Mouse (Mus musculus): ENCODE data around the gene Agfg1. TPM values are rescaled to one million over a fixed set of nuclear protein-coding genes. Genes with fewer than 3 reads are reported as not detected.

Agfg1 gene
- polyA plus RNA-seq, 1 experiment = 77.5 TPM

- Histone ChIP-seq H3K27ac (ENCODE audit: insufficient read depth, low read length) (no peak overlapping the region), H3K4me3 (ENCODE audit: insufficient read depth, low read length) (no peak overlapping the region), H3K4me1 (ENCODE audit: control insufficient read depth, insufficient read depth, low read length) (peaks cover 7% of the 10 kb centered on the region)
- no peak for TF ChIP-seq POLR2A (IDR thresholded peaks at IDR 0.05; ENCODE audit: low read depth, low read length)
- TF ChIP-seq CTCF (IDR thresholded peaks at IDR 0.05; ENCODE audit: borderline replicate concordance, insufficient read depth, low read length) = no peak
Observed at GRCm38 (mm10) chr1:82801105-82801783, 38.0 kb upstream of the Agfg1 start.

GRCm38 (mm10) chr1:82803608-82804007 is 35.7 kb upstream of the Agfg1 start:
- Histone ChIP-seq H3K4me1 (ENCODE audit: control insufficient read depth, insufficient read depth, low read length) (peaks cover 9% of the 10 kb centered on the region), H3K4me3 (ENCODE audit: insufficient read depth, low read length) (no peak overlapping the region), H3K27ac (ENCODE audit: insufficient read depth, low read length) (no peak overlapping the region)
- no peak for TF ChIP-seq POLR2A (IDR thresholded peaks at IDR 0.05; ENCODE audit: low read depth, low read length)
- peak; percentile 41; the same call in 1 of the 2 replicates for TF ChIP-seq CTCF (IDR thresholded peaks at IDR 0.05; ENCODE audit: borderline replicate concordance, insufficient read depth, low read length)

GRCm38 (mm10) chr1:82804059-82804458 is 35.2 kb upstream of the Agfg1 start:
- Histone ChIP-seq H3K27ac (ENCODE audit: insufficient read depth, low read length) (no peak overlapping the region), H3K4me1 (ENCODE audit: control insufficient read depth, insufficient read depth, low read length) (peaks cover 14% of the 10 kb centered on the region), H3K4me3 (ENCODE audit: insufficient read depth, low read length) (no peak overlapping the region)
- TF ChIP-seq CTCF (IDR thresholded peaks at IDR 0.05; ENCODE audit: borderline replicate concordance, insufficient read depth, low read length) = no peak
- TF ChIP-seq POLR2A (IDR thresholded peaks at IDR 0.05; ENCODE audit: low read depth, low read length) = no peak

GRCm38 (mm10) chr1:82806391-82806790 is 32.9 kb upstream of the Agfg1 start:
- Histone ChIP-seq H3K4me3 (ENCODE audit: insufficient read depth, low read length) (no peak overlapping the region), H3K27ac (ENCODE audit: insufficient read depth, low read length) (no peak overlapping the region), H3K4me1 (ENCODE audit: control insufficient read depth, insufficient read depth, low read length) (peaks cover 13% of the 10 kb centered on the region)
- TF ChIP-seq POLR2A (IDR thresholded peaks at IDR 0.05; ENCODE audit: low read depth, low read length) = no peak
- no peak for TF ChIP-seq CTCF (IDR thresholded peaks at IDR 0.05; ENCODE audit: borderline replicate concordance, insufficient read depth, low read length)

GRCm38 (mm10) chr1:82807206-82807605 is 32.1 kb upstream of the Agfg1 start:
- no peak overlapping the region for H3K4me3 ChIP-seq (ENCODE audit: insufficient read depth, low read length)
- H3K27ac ChIP-seq (ENCODE audit: insufficient read depth, low read length) = no peak overlapping the region
- H3K4me1 ChIP-seq (ENCODE audit: control insufficient read depth, insufficient read depth, low read length) = peaks cover 13% of the 10 kb centered on the region
- TF ChIP-seq CTCF (IDR thresholded peaks at IDR 0.05; ENCODE audit: borderline replicate concordance, insufficient read depth, low read length) (no peak), POLR2A (IDR thresholded peaks at IDR 0.05; ENCODE audit: low read depth, low read length) (no peak)

GRCm38 (mm10) chr1:82808564-82808963 is 30.7 kb upstream of the Agfg1 start:
- Histone ChIP-seq H3K4me1 (ENCODE audit: control insufficient read depth, insufficient read depth, low read length) (peaks cover 13% of the 10 kb centered on the region), H3K27ac (ENCODE audit: insufficient read depth, low read length) (peak overlapping the region; percentile 51), H3K4me3 (ENCODE audit: insufficient read depth, low read length) (no peak overlapping the region)
- TF ChIP-seq POLR2A (IDR thresholded peaks at IDR 0.05; ENCODE audit: low read depth, low read length) (no peak), CTCF (IDR thresholded peaks at IDR 0.05; ENCODE audit: borderline replicate concordance, insufficient read depth, low read length) (no peak)

GRCm38 (mm10) chr1:82811766-82812165 is 27.5 kb upstream of the Agfg1 start:
- Histone ChIP-seq H3K27ac (ENCODE audit: insufficient read depth, low read length) (no peak overlapping the region), H3K4me3 (ENCODE audit: insufficient read depth, low read length) (no peak overlapping the region), H3K4me1 (ENCODE audit: control insufficient read depth, insufficient read depth, low read length) (peaks cover 13% of the 10 kb centered on the region)
- no peak for TF ChIP-seq POLR2A (IDR thresholded peaks at IDR 0.05; ENCODE audit: low read depth, low read length)
- no peak for TF ChIP-seq CTCF (IDR thresholded peaks at IDR 0.05; ENCODE audit: borderline replicate concordance, insufficient read depth, low read length)

- no peak for TF ChIP-seq POLR2A (IDR thresholded peaks at IDR 0.05; ENCODE audit: low read depth, low read length)
- no peak for TF ChIP-seq CTCF (IDR thresholded peaks at IDR 0.05; ENCODE audit: borderline replicate concordance, insufficient read depth, low read length)
- Histone ChIP-seq H3K4me3 (ENCODE audit: insufficient read depth, low read length) (no peak overlapping the region), H3K27ac (ENCODE audit: insufficient read depth, low read length) (no peak overlapping the region), H3K4me1 (ENCODE audit: control insufficient read depth, insufficient read depth, low read length) (peaks cover 6% of the 10 kb centered on the region; the same call in 1 of the 2 replicates)
Observed at GRCm38 (mm10) chr1:82815941-82816716, 23.2 kb upstream of the Agfg1 start.

- TF ChIP-seq POLR2A (IDR thresholded peaks at IDR 0.05; ENCODE audit: low read depth, low read length) = no peak
- TF ChIP-seq CTCF (IDR thresholded peaks at IDR 0.05; ENCODE audit: borderline replicate concordance, insufficient read depth, low read length) = no peak
- Histone ChIP-seq H3K27ac (ENCODE audit: insufficient read depth, low read length) (no peak overlapping the region), H3K4me3 (ENCODE audit: insufficient read depth, low read length) (no peak overlapping the region), H3K4me1 (ENCODE audit: control insufficient read depth, insufficient read depth, low read length) (peaks cover 2% of the 10 kb centered on the region; the same call in 1 of the 2 replicates)
Observed at GRCm38 (mm10) chr1:82819366-82819765, 19.9 kb upstream of the Agfg1 start.

- no peak overlapping the region for H3K4me3 ChIP-seq (ENCODE audit: insufficient read depth, low read length)
- TF ChIP-seq CTCF (IDR thresholded peaks at IDR 0.05; ENCODE audit: borderline replicate concordance, insufficient read depth, low read length) = no peak
- TF ChIP-seq POLR2A (IDR thresholded peaks at IDR 0.05; ENCODE audit: low read depth, low read length) = no peak
- H3K27ac ChIP-seq (ENCODE audit: insufficient read depth, low read length) = no peak overlapping the region
- peaks cover 2% of the 10 kb centered on the region; the same call in 1 of the 2 replicates for H3K4me1 ChIP-seq (ENCODE audit: control insufficient read depth, insufficient read depth, low read length)
Observed at GRCm38 (mm10) chr1:82820179-82820578, 19.1 kb upstream of the Agfg1 start.
